Mouse (Mus musculus) common myeloid progenitor, adult 5-6 weeks (primary cell): ENCODE results near the gene Trim24. TPM values are rescaled to one million over a fixed set of nuclear protein-coding genes. Genes with fewer than 3 reads are reported as not detected.

Source experiments
- total RNA-seq: library from RNA; stranded (forward); fragments of 200-1000, 187-1606 nt; gene quantifications from 2 replicates; pipeline ENCODE4 v1.2.3, GENCODE M21; 2017

Trim24 gene
- total RNA-seq, 1 experiment from 2014 or later: 29.2 TPM

Other genes with a start within 250 kb of the Trim24 start
- gene Svopl, start 176.2 kb downstream of the Trim24 start, total RNA-seq: not detected in 2 replicates
- gene Tmem213, start 238.4 kb downstream of the Trim24 start, total RNA-seq: not detected in 2 replicates